Mouse (Mus musculus): ENCODE data around the gene Slc44a1.

GRCm38 (mm10) chr4:53441683-53442082 lies 1.5 kb downstream of the Slc44a1 start:
- TF ChIP-seq CTCF (conservative IDR thresholded peaks at IDR 0.05; ENCODE audit: low read length) (no peak), NANOG (IDR thresholded peaks at IDR 0.05; ENCODE audit: borderline replicate concordance, low read length) (no peak)

Data from E14TG2a.4 (cell line).